Mouse (Mus musculus) adrenal gland, adult 18-20 months (tissue): ENCODE measurements around the gene Ppp4r4. TPM values are rescaled to one million over a fixed set of nuclear protein-coding genes. Genes with fewer than 3 reads are reported as not detected.
"Not testable (repeated sequence)": the region's sequence is repeated elsewhere in the genome, so short reads cannot be mapped to it uniquely, and the experiment has no call there.

Experiments used
- DNase-seq, 2 experiments: peaks; one replicate each; pipeline ENCODE4 v3.0.0; 2021 to 2022; ENCODE audit warnings: low spot score in 2 of 2
- total RNA-seq, 2 experiments: library from RNA; stranded (reverse); gene quantifications; 1 replicate in 1 of 2; 2 replicates in 1 of 2; pipeline ENCODE4 v1.2.3; 2021

Gene Ppp4r4
- total RNA-seq, 2 experiments from 2014 or later: 2.5 to 3.4 TPM

DNA sequence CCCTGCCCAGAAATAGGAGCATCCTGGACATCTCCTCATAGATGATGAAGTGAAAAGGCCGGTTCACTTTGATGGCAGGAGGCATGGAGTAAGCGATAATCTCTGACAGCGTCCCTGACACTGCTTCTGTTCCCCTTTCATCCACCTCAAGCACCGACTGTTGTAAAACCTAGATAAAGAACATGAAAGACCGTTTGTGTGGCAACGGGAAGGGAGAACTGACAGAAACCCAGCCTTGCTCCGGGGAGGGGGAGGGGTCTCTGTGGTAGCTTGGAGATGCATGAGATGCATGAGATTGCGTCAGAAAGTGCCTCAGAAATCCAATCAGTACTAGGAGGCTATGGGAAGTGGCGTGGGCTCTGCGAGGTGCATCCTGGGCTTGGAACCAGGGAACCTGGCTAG, 84.8 kb downstream of the Ppp4r4 start:
- DNase-seq: no peak

DNA sequence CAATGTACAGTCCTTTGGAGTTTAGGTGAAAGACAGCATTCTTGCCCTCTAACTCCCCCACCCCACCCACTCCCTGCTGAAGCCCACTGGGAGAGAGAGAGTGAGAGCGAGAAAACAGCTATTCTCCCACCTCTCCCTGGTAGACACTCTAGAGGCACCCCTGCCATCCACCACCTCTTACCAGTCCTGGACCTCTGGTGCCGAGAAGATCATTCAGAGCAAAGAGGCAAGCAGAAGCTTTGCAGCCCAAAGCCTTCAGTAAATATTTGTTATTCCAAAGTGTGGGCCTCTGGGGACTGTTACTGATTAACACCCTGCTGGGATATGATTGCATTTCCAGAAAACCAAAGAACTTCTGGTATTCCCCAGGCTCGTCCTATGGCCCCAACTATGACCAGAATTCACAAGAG, 99.1 kb downstream of the Ppp4r4 start, which contains the start of gene Serpina10:
Gene Serpina10 (minus strand): TSS at position 242 of the 410 bp plus-strand sequence.
- DNase-seq: no peak

- no peak for DNase-seq
Measured at GRCm38 (mm10) chr12:103634430-103634829, 102.3 kb downstream of the Ppp4r4 start.

GRCm38 (mm10) chr12:103635846-103636245, 103.8 kb downstream of the Ppp4r4 start:
- DNase-seq: no peak

- peak; percentile 87 to 88 for DNase-seq
Measured at GRCm38 (mm10) chr12:103643336-103643735, 111.3 kb downstream of the Ppp4r4 start.

GRCm38 (mm10) chr12:103643818-103644217, 111.7 kb downstream of the Ppp4r4 start:
- no peak for DNase-seq

GRCm38 (mm10) chr12:103644601-103645000, 112.5 kb downstream of the Ppp4r4 start:
- DNase-seq: no peak

- DNase-seq: no peak
Measured at GRCm38 (mm10) chr12:103646314-103646713, 114.2 kb downstream of the Ppp4r4 start.

GRCm38 (mm10) chr12:103653836-103654235, 121.8 kb downstream of the Ppp4r4 start:
- DNase-seq: no peak

- DNase-seq: no peak
Measured at GRCm38 (mm10) chr12:103655123-103656044, 123.3 kb downstream of the Ppp4r4 start.

DNA sequence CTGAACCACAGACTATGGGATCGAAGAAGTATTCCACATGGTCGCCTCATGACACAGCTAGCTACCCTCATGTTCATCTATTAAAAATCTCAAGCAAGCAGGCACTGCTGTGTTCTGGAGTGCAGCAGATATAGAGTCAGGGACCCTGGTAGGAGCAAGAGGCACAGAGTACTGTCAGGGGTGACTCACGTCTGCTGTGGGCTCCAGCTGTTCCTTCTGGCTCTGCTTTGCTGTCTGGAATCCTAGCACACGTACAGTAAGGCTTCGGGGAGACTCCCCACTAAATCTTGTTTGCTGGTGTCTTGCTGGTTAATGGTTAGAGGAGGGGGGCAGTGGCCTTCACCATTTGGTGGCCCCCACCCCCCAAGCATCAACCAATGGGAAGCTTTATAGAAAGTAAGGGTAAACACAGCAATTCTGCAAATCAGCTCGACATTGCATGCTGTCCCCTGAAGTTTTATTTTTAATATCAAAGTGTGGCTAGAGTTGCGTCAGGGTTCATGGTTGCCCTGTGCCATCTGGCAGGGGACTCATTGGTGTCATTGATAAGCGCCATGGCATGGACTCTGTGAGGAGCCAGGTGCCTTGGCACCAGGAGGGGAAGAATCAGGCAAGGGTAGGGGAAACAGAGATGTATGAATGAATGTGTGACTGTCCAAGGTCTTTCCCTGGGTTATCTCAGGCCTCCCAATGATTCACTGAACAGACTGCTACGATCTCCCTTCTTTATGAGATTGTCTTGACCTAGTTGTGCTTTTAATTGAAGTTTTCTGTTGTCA, 125.0 kb downstream of the Ppp4r4 start, which contains the start of gene Serpina6:
Gene Serpina6 (minus strand): TSS at position 365 of the 779 bp plus-strand sequence.
- no peak for DNase-seq

- no peak for DNase-seq
Measured at GRCm38 (mm10) chr12:103657991-103658390, 125.9 kb downstream of the Ppp4r4 start.

GRCm38 (mm10) chr12:103659171-103659570, 127.1 kb downstream of the Ppp4r4 start:
- no peak for DNase-seq

DNA sequence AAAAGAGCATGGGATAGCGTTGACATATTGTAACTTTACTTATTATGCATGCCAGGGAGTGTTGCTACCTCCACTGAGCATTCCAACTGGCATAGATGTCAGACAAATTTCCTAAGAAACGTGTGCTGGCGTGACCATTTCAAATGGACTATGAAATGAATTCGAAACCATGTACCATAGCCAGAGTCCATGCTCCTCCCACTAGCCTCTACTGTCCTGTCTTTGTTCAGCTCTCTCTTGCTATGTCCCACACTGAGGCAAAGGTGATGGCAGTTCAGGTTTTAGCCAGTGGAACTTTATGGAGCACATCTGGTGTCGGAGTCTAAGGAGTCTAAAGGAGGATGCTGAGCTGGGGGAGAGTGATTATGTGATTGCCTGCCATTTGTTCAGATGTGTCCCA, 128.0 kb downstream of the Ppp4r4 start:
- DNase-seq: no peak

- not testable (repeated sequence) for DNase-seq
Measured at GRCm38 (mm10) chr12:103662053-103662452, 130.0 kb downstream of the Ppp4r4 start.

Other genes starting within 250 kb of the Ppp4r4 start
- gene Fam181a, start 221.3 kb upstream of the Ppp4r4 start, total RNA-seq: not detected
- 1 to 10 TPM in 1 of 2 experiments, under 1 TPM in 1; 0.66 to 1.4 TPM for gene Asb2, start 176.3 kb upstream of the Ppp4r4 start, total RNA-seq
- 1 to 10 TPM; 2.5 to 3.3 TPM for gene Otub2, start 143.6 kb upstream of the Ppp4r4 start, total RNA-seq
- 1 to 10 TPM; 1.7 to 2.1 TPM for gene 9330161L09Rik, start 124.5 kb upstream of the Ppp4r4 start, total RNA-seq
- 100 to 1,000 TPM; 127 to 134 TPM for gene Ddx24, start 106.5 kb upstream of the Ppp4r4 start, total RNA-seq
- gene Ifi27, start 98.1 kb upstream of the Ppp4r4 start, total RNA-seq: 1,000 to 10,000 TPM; 1,097 to 1,809 TPM
- gene Ifi27l2a, start 88.6 kb upstream of the Ppp4r4 start, total RNA-seq: 1,000 to 10,000 TPM in 1 of 2 experiments, 100 to 1,000 TPM in 1; 365 to 1,033 TPM
- gene Ifi27l2b, start 75.1 kb upstream of the Ppp4r4 start, total RNA-seq: not detected
- not detected for gene Serpina10, start 99.2 kb downstream of the Ppp4r4 start, total RNA-seq
- gene Serpina6, start 124.9 kb downstream of the Ppp4r4 start, total RNA-seq: 1 to 10 TPM in 1 of 2 experiments, under 1 TPM in 1; 0.73 to 7.0 TPM
- gene Serpina16, start 143.9 kb downstream of the Ppp4r4 start, total RNA-seq: not detected
- gene Serpina1f, start 163.2 kb downstream of the Ppp4r4 start, total RNA-seq: not detected
- under 1 TPM; 0.29 to 0.73 TPM for gene Serpina1d, start 241.3 kb downstream of the Ppp4r4 start, total RNA-seq